Mouse (Mus musculus) cerebellum, adult 9-10 months (tissue): Measurements from ENCODE around the gene Tmem230.

Experiments
- DNase-seq: peaks from one replicate; pipeline ENCODE4 v3.0.0; 2022

Gene Tmem230

DNA sequence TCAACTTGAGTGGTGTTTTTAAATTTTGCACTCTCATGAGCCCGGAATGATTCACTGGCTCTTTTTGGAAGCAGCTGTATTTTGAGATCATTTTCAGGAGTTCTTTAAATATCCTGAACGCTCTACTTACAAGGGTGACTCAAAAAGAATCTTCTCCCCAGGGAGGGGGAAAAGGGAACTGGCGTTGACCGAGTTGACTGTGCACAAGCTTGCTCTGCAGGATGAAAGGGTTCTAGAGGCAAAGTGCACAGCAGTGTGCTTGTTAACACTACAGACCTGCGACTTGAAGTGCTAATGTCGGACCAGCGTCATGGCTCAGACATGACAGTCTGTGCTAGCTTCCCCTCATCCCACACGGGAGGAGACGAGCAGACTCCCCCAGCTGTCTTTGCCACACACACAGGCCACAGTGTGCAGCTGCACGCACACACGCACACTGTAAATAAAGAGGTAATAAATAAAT lies 26.0 kb downstream of the Tmem230 start:
- no peak for DNase-seq

DNA sequence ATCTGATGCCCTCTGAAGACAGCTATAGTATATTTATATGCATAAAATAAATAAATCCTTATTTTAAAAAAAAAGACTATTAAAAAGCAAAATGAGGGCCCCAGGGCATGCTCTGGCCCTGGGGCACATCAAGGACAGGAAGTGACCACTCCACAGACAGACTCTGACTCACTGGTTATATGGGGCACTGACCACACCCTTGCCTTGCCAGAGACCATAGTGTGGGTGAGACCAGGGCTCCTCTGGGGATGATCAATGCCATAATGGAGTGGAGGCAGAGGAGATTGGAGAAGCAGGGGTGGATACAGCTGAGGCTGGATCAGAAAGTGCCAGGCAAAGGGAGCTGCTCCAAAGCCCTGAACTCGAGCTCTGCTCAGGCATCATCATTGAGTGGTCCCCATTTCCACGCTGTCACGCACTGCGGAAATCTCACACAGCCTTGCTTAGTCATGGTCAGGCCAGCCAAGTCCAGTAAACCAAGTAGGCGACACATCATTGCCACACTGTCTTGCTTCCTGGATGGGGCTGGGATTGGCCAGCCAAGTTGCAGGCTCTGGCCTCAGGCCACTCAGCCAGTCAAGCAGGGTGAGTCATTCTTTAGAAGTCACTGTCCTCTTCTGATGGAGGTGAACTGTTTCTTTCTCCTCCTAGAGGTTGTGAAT lies 35.5 kb downstream of the Tmem230 start:
- no peak for DNase-seq

- DNase-seq, result no peak
These were observed 36.7 kb downstream of the Tmem230 start for GRCm38 (mm10) chr2:132210806-132211312.

- no peak for DNase-seq
These were observed 39.2 kb downstream of the Tmem230 start for GRCm38 (mm10) chr2:132208246-132208881.

GRCm38 (mm10) chr2:132206316-132206881 lies 41.2 kb downstream of the Tmem230 start:
- DNase-seq, result no peak

GRCm38 (mm10) chr2:132205549-132205948 lies 42.1 kb downstream of the Tmem230 start:
- DNase-seq, result no peak

GRCm38 (mm10) chr2:132203773-132204172 lies 43.8 kb downstream of the Tmem230 start:
- no peak for DNase-seq

GRCm38 (mm10) chr2:132203186-132203585 lies 44.4 kb downstream of the Tmem230 start:
- no peak for DNase-seq

GRCm38 (mm10) chr2:132198017-132198933 lies 49.3 kb downstream of the Tmem230 start:
- DNase-seq, result no peak

DNA sequence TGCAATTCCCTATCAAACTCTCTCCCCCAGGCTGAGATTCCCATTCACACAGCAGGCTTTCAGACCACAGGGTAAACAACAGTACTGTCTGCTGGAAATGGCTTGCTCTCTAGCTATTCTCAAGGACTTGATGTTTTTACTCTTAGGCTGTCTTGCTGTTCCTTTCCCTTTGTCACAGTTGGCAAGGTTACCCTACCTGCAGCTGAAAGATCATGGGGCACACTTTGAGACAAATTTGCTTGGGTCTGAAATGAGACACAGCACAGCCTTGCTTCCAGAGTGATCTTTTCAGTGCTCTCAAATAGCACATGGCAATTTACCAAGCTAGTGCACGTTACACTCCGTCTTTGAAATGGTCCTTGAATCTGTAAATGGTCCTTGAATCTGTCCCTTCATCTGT lies 52.0 kb downstream of the Tmem230 start:
- DNase-seq, result no peak

GRCm38 (mm10) chr2:132190602-132191161 lies 56.9 kb downstream of the Tmem230 start:
- DNase-seq, result no peak
